Mouse (Mus musculus) stomach, embryonic 16.5 days (tissue): Measurements from ENCODE around the gene Sult6b2. TPM values are rescaled to one million over a fixed set of nuclear protein-coding genes. Genes with fewer than 3 reads are reported as not detected.

Source experiments
- ATAC-seq: fragments of 200-750 bp; cut with Nextera tagmentation; 2 replicates; pipeline ENCODE4 v1.8.0; 2017; ENCODE audit warnings: moderate number of reproducible peaks, moderate TSS enrichment; ENCODE audit not compliant: insufficient read depth, low FRiP score
- H3K27ac ChIP-seq: fragments of 300-500 bp; sonication (generic); 2 replicates; pipeline ENCODE4 v1.5.1; 2014; ENCODE audit warnings: low read length
- H3K27me3 ChIP-seq: fragments of 300-500 bp; sonication (generic); 2 replicates; pipeline ENCODE4 v1.6.1; 2014; ENCODE audit warnings: low read length, control low read depth, mixed read lengths; ENCODE audit not compliant: control insufficient read depth, insufficient read depth
- H3K36me3 ChIP-seq: fragments of 300-500 bp; sonication (generic); 2 replicates; pipeline ENCODE4 v1.6.1; 2014; ENCODE audit warnings: low read length; ENCODE audit not compliant: control insufficient read depth, insufficient read depth
- H3K4me1 ChIP-seq: fragments of 300-500 bp; sonication (generic); 2 replicates; pipeline ENCODE4 v1.6.1; 2014; ENCODE audit warnings: low read length, control low read depth, mixed read lengths; ENCODE audit not compliant: control insufficient read depth, insufficient read depth
- H3K4me2 ChIP-seq: fragments of 300-500 bp; sonication (generic); 2 replicates; pipeline ENCODE4 v1.6.1; 2014; ENCODE audit warnings: low read depth, low read length, mixed read lengths
- H3K4me3 ChIP-seq: fragments of 300-500 bp; sonication (generic); replicated peaks from 2 replicates; pipeline ENCODE4 v1.5.1; 2014; ENCODE audit warnings: mild to moderate bottlenecking, low read length
- H3K9ac ChIP-seq: fragments of 300-500 bp; sonication (generic); 2 replicates; pipeline ENCODE4 v1.6.1; 2014; ENCODE audit warnings: low read length
- H3K9me3 ChIP-seq: fragments of 300-500 bp; sonication (generic); replicated peaks from 2 replicates; pipeline ENCODE4 v1.6.1; 2016; ENCODE audit warnings: low read length, control low read depth; ENCODE audit not compliant: control insufficient read depth
- WGBS: fragments of 180-500 bp; shearing (Covaris S2); extraction: QIAGEN DNeasy Blood & Tissue Kit; methylation state at CpG from one replicate; pipeline ENCODE4 v1.1.7; 2014; 5-methylcytosine and 5-hydroxymethylcytosine counted together
- polyA plus RNA-seq: library from polyadenylated mRNA; unstranded; fragments of >200 nt; fragmentation: Nextera tagmentation; extraction: Ambion mirVana; gene quantifications from 2 replicates; pipeline ENCODE4 v1.2.1, GENCODE M21; 2015

Sult6b2 gene
- polyA plus RNA-seq = 1.5 and 3.1 TPM in 2 replicates

- H3K36me3 ChIP-seq = no peaks in the 10 kb centered on the region
- no peak within 1 kb of the TSS for H3K4me3 ChIP-seq
- no peak for ATAC-seq
- H3K27ac ChIP-seq = no peak within 1 kb of the TSS
- no peaks in the 10 kb centered on the region for H3K9me3 ChIP-seq
- no peaks in the 10 kb centered on the region for H3K4me1 ChIP-seq
- no peak within 1 kb of the TSS for H3K9ac ChIP-seq
- H3K4me2 ChIP-seq = no peak within 1 kb of the TSS
- H3K27me3 ChIP-seq = no peaks in the 10 kb centered on the region
Measured at GRCm38 (mm10) chr6:142804402-142804801, at the start of gene Sult6b2. Sult6b2 (minus strand) TSS chr6:142804502.

DNA sequence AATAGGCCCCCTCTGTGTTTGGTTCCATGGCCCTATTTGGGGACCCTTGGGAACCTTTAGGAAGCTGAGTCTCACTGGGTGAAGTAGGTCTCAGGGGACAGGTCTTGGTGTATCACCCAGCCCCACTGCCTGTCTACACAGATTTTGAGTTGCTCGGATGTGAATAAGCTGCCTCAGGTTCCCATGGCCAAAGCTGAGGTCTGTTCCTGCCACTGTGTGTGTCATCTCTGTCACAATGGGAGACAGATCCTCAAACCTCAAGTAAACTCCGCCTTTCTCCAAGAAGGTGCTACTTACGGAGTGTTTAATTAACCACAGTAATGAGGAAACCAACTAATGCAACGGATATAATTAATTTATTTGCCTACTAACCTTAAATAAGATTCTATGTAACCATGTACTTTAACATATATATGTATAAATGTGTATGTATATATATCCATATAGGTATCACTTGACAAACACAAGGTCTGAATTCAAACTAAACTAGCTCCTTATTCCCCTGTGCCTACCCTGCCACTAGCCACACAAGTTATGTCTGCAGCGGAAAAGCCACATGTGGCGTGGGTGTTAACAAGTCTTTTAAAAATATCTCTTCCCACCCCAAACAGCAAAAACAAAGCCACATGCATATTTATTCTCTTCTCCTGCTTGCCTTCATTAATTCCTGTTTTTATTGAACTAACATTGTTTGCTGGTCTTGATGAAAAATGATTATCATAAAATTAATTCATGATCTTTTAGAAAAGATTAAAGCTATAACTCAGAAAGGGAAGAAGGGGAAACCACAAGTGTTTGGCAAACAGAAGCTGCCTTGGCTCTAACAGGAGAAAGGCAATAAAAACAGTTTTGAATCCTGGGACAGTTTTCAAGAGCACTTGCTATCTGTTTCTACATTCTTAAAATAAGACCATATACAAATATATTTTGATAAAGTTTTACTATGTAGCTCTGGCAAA is 48.4 kb upstream of the Sult6b2 start:
- Histone ChIP-seq H3K27ac (no peak overlapping the region), H3K9ac (no peak overlapping the region), H3K36me3 (no peaks in the 10 kb centered on the region), H3K4me2 (no peak overlapping the region), H3K27me3 (no peaks in the 10 kb centered on the region), H3K9me3 (no peaks in the 10 kb centered on the region), H3K4me3 (no peak overlapping the region), H3K4me1 (no peaks in the 10 kb centered on the region)
- 84% methylated on average over 6 of the region's 6 CpGs for WGBS
- ATAC-seq = no peak

DNA sequence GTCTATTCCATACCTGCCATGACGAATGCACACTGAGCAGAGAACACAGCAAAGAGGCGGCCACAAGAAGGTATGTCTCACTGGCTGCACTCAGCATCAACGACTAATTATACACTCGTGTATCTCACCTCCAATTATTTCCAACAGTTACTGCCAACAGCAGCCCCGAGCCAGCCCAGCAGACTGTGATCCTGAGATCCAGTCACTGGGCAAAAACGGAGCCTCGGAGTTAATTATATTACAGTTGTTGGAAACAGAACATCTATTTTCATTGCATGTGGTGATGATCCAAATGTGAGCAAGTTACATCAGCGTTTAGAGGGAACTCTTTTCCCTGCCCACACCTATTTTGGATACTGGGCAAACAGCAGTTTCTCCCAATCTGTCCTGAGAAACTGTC is 46.1 kb upstream of the Sult6b2 start:
- Histone ChIP-seq H3K27ac (no peak overlapping the region), H3K9ac (no peak overlapping the region), H3K4me3 (no peak overlapping the region), H3K36me3 (no peaks in the 10 kb centered on the region), H3K9me3 (no peaks in the 10 kb centered on the region), H3K4me1 (no peaks in the 10 kb centered on the region), H3K4me2 (no peak overlapping the region), H3K27me3 (no peaks in the 10 kb centered on the region)
- no peak for ATAC-seq
- 82% methylated on average over 8 of the region's 8 CpGs for WGBS

- no peaks in the 10 kb centered on the region for H3K36me3 ChIP-seq
- 50% methylated on average over 5 of the region's 5 CpGs for WGBS
Measured at GRCm38 (mm10) chr6:142849326-142849725, 45.0 kb upstream of the Sult6b2 start.

DNA sequence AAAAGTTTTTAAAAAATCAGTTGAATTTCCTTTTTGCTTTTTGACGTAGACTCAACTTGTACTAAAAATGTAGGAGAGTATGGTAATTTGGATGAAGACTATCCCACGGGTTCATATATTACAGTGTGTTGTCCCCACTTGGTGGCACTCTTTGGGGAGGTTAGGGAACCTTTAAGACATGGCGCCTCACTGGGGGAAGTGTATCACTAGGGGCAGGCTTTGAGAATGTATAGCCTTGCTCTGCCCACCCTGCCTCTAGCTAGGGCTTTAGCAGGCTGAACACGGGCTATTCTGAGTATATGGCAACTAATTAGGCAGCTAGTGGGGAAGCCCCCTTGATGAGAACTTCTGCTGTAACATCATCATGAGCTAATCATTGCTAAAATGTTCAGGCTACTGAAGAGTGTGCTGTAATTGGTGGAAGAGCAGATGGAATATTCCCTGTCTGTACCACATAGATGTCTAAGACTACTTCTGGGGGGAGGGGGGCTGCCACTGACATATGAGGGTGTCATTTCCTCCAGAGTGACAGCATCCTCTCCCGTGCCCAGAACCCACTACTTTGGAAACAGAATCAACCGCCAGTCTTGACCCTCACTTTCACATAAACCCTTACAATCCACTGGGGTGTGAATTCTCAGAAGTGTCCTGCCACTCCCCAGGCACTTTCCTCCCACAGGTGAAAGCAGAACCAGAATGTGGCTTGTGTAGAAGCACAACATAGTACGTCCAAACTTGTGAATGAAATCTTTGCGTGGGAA is 43.8 kb upstream of the Sult6b2 start:
- Histone ChIP-seq H3K4me3 (no peak overlapping the region), H3K27me3 (no peaks in the 10 kb centered on the region), H3K9ac (no peak overlapping the region), H3K36me3 (no peaks in the 10 kb centered on the region), H3K4me2 (no peak overlapping the region), H3K4me1 (no peaks in the 10 kb centered on the region), H3K27ac (no peak overlapping the region), H3K9me3 (no peaks in the 10 kb centered on the region)
- WGBS = 78% methylated on average over 8 of the region's 8 CpGs
- no peak for ATAC-seq

More at GRCm38 (mm10) chr6:142849326-142849725, 45.0 kb upstream of the Sult6b2 start:
- no peaks in the 10 kb centered on the region for H3K4me1 ChIP-seq
- no peak overlapping the region for H3K4me2 ChIP-seq
- no peak overlapping the region for H3K27ac ChIP-seq
- H3K4me3 ChIP-seq = no peak overlapping the region
- no peaks in the 10 kb centered on the region for H3K27me3 ChIP-seq
- H3K9ac ChIP-seq = no peak overlapping the region
- no peaks in the 10 kb centered on the region for H3K9me3 ChIP-seq
- no peak for ATAC-seq

DNA sequence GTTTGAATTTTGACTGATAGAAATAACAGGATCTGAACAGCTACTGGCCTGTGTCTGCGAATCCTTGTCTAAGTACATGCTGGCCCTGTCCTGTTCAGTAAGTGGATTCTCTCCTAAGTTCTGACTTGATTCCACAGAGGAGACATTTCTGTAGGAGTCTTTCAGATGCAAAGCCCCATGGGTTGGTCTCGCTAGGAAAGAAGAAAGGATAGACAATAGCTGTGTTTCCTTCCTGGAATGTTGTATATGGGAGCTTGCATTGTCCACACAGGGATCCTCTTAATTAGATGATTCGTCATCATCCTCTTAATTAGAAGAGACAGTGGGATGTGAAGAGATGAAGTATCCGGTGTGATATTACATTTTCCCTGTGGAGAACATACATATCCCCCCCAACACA is 42.6 kb upstream of the Sult6b2 start:
- Histone ChIP-seq H3K36me3 (no peaks in the 10 kb centered on the region), H3K9me3 (no peaks in the 10 kb centered on the region), H3K27me3 (no peaks in the 10 kb centered on the region), H3K27ac (no peak overlapping the region), H3K4me2 (no peak overlapping the region), H3K9ac (no peak overlapping the region), H3K4me3 (no peak overlapping the region), H3K4me1 (no peaks in the 10 kb centered on the region)
- no peak for ATAC-seq
- 85% methylated on average over 4 of the region's 4 CpGs for WGBS

GRCm38 (mm10) chr6:142845066-142845465 is 40.8 kb upstream of the Sult6b2 start:
- WGBS = 80% methylated on average over 4 of the region's 4 CpGs
- H3K9ac ChIP-seq = no peak overlapping the region
- H3K27ac ChIP-seq = no peak overlapping the region
- H3K36me3 ChIP-seq = no peaks in the 10 kb centered on the region
- no peak overlapping the region for H3K4me2 ChIP-seq
- ATAC-seq = no peak
- no peak overlapping the region for H3K4me3 ChIP-seq
- no peaks in the 10 kb centered on the region for H3K4me1 ChIP-seq
- H3K9me3 ChIP-seq = no peaks in the 10 kb centered on the region
- H3K27me3 ChIP-seq = no peaks in the 10 kb centered on the region

- Histone ChIP-seq H3K4me1 (no peaks in the 10 kb centered on the region), H3K4me3 (no peak overlapping the region), H3K9me3 (no peaks in the 10 kb centered on the region), H3K9ac (no peak overlapping the region), H3K4me2 (no peak overlapping the region), H3K27ac (no peak overlapping the region), H3K36me3 (no peaks in the 10 kb centered on the region), H3K27me3 (no peaks in the 10 kb centered on the region)
- ATAC-seq = no peak
- 83% methylated on average over 4 of the region's 4 CpGs for WGBS
Measured at GRCm38 (mm10) chr6:142844061-142844460, 39.8 kb upstream of the Sult6b2 start.

- 91% methylated on average over 1 of the region's 1 CpGs for WGBS
- H3K4me2 ChIP-seq = no peak overlapping the region
- H3K4me1 ChIP-seq = no peaks in the 10 kb centered on the region
- no peak for ATAC-seq
- no peak overlapping the region for H3K9ac ChIP-seq
- no peak overlapping the region for H3K27ac ChIP-seq
- H3K36me3 ChIP-seq = no peaks in the 10 kb centered on the region
- H3K9me3 ChIP-seq = no peaks in the 10 kb centered on the region
- no peak overlapping the region for H3K4me3 ChIP-seq
- no peaks in the 10 kb centered on the region for H3K27me3 ChIP-seq
Measured at GRCm38 (mm10) chr6:142838501-142838900, 34.2 kb upstream of the Sult6b2 start.
